Mouse (Mus musculus) frontal cortex, postnatal 10 days (tissue): ENCODE measurements around the gene Cct4.

Experiments
- DNase-seq, 2 experiments: peaks; one replicate each; pipeline ENCODE4 v3.0.0; 2022; ENCODE audit warnings: low spot score in 2 of 2, mixed read lengths in 1 of 2

Cct4 gene

GRCm38 (mm10) chr11:22982846-22983245, 7.5 kb upstream of the Cct4 start:
- DNase-seq, result no peak

- DNase-seq, result no peak
Measured at GRCm38 (mm10) chr11:22985510-22985909, 4.8 kb upstream of the Cct4 start.

GRCm38 (mm10) chr11:22987357-22987756, 3.0 kb upstream of the Cct4 start:
- no peak for DNase-seq

- DNase-seq, result no peak
Measured at GRCm38 (mm10) chr11:22989786-22990185, 533 bp upstream of the Cct4 start.

- DNase-seq, result no peak
Measured at GRCm38 (mm10) chr11:22991218-22991835, 1.0 kb downstream of the Cct4 start.

- DNase-seq, result no peak
Measured at GRCm38 (mm10) chr11:22994271-22994670, 4.0 kb downstream of the Cct4 start.

GRCm38 (mm10) chr11:22995461-22995860, 5.1 kb downstream of the Cct4 start:
- no peak for DNase-seq

DNA sequence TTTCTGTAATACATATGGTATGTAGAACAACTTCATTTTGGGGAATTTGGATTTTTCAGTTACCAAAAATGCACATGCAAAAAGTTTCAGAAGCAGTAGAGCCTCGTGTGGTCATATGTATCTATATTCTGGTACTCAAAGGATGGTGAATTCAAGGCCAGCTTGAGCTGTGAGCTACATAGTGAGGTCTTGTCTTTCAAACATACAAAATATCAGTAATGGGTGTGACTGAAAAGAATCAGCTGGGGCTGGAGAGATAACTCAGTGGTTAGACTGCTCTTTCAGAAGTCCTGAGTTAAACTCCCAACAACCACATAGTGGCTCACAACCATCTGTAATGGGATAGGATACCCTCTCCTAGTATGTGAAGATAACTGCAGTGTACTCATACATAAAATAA, 8.0 kb downstream of the Cct4 start:
- DNase-seq, result no peak

GRCm38 (mm10) chr11:23005276-23005675, 15.0 kb downstream of the Cct4 start:
- DNase-seq, result no peak

GRCm38 (mm10) chr11:23007166-23007480, 16.8 kb downstream of the Cct4 start:
- no peak for DNase-seq

- peak; percentile 69 to 78 for DNase-seq
Measured at GRCm38 (mm10) chr11:23007481-23008180, 17.3 kb downstream of the Cct4 start, which contains the start of gene Fam161a. Fam161a (plus strand) TSS chr11:23007531.

DNA sequence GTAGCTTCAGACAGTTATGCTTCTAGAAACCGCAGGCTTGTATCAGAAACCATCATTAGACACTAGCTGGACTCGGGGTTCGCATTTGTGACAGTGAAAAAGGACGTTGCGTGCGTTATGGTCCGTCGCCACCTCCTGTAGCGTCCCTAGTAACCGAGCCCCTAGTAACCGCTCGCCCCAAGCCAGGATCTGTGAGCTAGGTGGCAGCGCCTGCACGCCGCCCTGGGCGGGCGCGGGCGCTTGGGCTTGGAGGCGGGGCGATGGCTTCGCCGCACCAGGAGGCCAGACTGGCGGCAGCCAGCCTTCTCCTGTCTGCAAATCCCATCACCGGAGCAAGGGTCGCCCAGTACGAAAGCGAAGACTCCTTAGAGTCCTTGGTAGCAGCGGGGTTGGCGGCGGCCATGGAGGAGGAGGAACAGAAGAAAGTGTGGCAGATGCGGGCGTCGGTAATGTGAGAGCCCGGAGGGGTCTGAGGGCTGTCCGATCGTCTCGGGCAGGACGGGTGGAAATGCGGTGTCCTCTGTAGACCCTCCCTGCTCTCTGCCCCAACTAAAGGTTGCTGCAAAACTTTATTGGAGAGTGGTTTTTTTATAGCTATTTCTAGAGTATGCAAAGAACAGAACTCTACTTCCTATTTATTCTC, 18.0 kb downstream of the Cct4 start:
- DNase-seq, result peak; percentile 68 to 77

DNA sequence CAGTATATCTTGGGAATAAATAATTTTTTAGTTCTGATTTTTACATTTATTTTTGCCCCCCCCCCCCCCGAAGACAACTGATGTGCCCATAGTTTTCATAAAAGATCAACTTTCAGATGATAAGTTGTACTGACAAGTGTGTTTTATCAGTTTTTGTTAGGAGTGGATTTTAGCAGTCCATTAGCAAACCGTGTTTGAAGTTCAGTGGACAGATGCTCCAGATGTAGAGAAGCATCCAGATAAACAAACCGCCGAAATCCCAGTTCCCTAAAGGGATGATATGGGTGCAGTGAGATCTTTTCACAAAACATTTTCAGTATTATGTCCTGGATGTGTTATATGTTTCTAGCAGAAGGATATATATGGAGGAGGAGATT, 18.5 kb downstream of the Cct4 start:
- no peak for DNase-seq

DNA sequence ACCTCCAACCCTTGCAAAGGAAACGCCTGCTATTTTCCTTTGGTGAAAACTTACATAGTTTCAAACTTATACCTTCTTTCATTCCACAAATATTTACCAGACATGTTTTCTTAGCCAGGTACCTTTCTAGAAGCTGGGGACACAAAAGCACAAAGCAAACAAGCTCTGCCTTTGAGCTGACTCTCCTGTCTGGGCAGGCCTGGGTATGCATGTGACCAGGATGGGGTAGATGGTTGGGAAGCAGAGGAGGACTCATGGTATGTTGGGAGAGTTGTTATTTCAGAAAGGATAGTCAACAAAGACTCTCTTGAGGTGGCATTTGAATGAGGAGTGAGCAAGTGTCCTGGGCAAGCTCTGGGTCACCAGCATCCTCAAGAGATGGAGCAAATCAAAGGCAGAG, 22.8 kb downstream of the Cct4 start:
- DNase-seq, result no peak

DNA sequence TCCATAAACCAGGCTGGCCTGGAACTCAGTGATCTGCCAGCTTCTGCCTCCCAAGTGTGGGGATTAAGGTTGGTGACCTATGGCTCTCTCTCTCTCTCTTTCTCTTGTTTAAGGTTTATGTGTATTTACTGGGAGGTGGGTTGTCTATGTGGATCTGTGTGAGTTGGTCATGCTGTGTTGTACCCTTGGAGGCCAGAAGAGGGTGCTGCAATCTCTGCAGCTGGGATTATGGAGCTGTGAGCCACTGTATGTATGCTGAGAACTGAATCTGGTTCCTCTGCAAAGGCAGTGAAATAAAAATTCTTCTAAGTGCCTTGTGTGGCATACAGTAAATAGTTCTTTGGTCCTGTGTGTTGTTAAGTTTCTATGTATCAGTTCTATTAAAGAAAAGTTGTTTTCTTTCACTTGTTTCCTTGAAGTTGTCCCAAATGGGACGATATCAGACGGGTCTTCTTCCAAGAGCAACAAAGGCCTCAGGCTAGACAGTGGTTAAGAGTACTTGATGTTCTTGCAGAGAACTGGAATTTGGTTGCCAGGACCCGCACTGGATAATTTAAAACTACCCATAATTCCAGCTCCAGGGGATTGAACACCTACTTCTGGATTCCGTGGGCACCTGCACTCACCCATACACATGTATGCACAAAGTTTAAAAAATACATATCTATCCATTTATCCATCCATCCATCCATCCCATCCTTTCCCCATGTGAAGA, 23.4 kb downstream of the Cct4 start:
- no peak for DNase-seq

DNA sequence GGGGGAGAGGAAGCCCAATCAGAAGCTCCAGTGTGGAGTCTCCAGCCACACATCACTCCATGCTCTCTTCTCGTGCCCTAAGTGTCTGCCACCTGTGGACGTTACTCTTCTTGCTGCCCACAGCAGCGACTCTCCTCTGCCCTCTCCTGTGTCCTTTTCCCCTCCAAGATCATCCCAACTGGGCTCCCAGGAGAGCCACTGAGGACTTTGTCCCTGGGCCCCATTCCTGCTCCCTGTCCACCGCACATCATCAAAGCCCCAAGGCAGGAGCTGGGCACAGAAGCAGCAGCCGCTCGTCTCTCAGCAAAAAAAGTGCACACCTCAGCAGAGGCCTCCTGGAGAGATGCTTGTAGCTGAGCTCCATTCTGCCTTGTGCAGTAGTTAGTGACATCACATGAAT, 24.7 kb downstream of the Cct4 start:
- no peak for DNase-seq

- DNase-seq, result no peak
Measured at GRCm38 (mm10) chr11:23017943-23018342, 27.6 kb downstream of the Cct4 start.

GRCm38 (mm10) chr11:23020116-23020770, 29.9 kb downstream of the Cct4 start:
- no peak for DNase-seq

- no peak for DNase-seq
Measured at GRCm38 (mm10) chr11:23020841-23021240, 30.5 kb downstream of the Cct4 start.

- DNase-seq, result no peak
Measured at GRCm38 (mm10) chr11:23023155-23023554, 32.8 kb downstream of the Cct4 start.

DNA sequence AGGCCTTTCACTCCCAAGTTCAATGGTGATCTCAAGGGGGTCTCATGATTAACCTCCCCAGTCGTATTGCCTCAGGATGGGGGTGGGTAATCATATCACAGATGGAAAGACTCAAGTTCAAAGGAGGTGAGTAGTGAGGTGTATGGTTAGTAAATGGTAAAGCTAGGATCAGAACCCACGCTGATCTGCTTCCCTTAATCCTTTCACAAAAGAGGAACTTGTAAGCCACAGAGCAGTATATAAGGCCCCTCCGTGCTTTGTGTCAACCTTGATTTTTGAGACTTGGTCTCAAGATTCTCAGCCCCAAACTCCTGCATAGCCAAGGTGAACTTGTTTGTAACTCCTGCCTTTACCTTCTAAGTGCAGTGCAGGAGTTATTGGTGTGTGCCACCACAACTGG, 33.9 kb downstream of the Cct4 start:
- DNase-seq, result no peak

GRCm38 (mm10) chr11:23028957-23029356, 38.6 kb downstream of the Cct4 start:
- no peak for DNase-seq
